Mouse (Mus musculus) WW6 (cell line): ENCODE measurements around the gene Cdkl2.
A peak's percentile ranks its signal among the peaks of the same experiment; 100 is the strongest.

Experiments
- DNase-seq: peaks from one replicate; pipeline ENCODE4 v3.0.0-alpha.2; 2013; ENCODE audit warnings: low read depth, low spot score

The Cdkl2 gene

GRCm38 (mm10) chr5:92043783-92044182 is at the start of gene Cdkl2:
Gene Cdkl2 (minus strand): TSS chr5:92043883.
- DNase-seq, result no peak

- DNase-seq, result no peak
These were observed 43.8 kb upstream of the Cdkl2 start for GRCm38 (mm10) chr5:92087469-92087868.

GRCm38 (mm10) chr5:92085821-92086550 is 42.3 kb upstream of the Cdkl2 start:
- DNase-seq, result no peak

- no peak for DNase-seq
These were observed 41.6 kb upstream of the Cdkl2 start for GRCm38 (mm10) chr5:92085246-92085645.

GRCm38 (mm10) chr5:92083417-92084038 is 39.8 kb upstream of the Cdkl2 start, which contains the start of gene G3bp2:
Gene G3bp2 (minus strand): TSS chr5:92083719.
- peak; percentile 96 for DNase-seq

- DNase-seq, result no peak
These were observed 39.2 kb upstream of the Cdkl2 start for GRCm38 (mm10) chr5:92082821-92083401.

- DNase-seq, result no peak
These were observed 37.6 kb upstream of the Cdkl2 start for GRCm38 (mm10) chr5:92081326-92081725.

DNA sequence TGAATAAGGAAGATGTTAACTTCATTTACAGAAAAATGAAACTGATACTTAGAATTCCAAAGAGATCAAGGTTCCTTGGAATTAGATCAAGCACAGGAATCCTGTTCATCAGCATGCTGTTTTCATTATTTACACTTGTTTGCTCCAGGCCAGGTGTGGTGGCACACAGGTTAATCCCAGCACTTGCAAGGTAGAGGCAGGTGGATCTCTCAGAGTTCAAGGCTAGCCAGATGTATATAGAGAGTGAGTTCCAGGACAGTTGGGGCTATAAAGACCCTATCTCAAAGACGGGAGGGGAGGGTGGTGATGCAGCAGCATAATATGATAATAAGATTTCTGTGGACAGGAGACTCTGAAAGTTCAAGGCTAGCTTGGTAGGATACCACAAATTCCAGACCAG is 36.7 kb upstream of the Cdkl2 start:
- no peak for DNase-seq

DNA sequence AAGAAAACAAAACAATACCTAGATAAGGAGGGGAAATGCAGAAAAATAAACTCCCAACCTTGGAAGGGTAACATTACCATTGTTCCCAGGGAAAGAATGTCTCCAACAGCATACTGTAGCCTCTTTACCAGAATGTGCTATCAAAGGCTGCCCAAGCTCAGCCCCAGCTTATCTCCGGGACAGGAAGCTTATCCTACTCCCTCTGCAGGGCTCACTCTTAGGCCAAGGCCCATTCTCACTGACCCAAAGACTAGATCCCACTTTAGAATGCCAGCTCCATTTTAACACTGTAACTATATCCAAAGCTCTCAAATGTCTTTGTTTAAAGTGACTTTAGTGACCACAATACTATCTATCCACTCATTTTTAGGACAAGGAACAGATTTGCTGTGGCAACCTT is 35.6 kb upstream of the Cdkl2 start:
- no peak for DNase-seq

DNA sequence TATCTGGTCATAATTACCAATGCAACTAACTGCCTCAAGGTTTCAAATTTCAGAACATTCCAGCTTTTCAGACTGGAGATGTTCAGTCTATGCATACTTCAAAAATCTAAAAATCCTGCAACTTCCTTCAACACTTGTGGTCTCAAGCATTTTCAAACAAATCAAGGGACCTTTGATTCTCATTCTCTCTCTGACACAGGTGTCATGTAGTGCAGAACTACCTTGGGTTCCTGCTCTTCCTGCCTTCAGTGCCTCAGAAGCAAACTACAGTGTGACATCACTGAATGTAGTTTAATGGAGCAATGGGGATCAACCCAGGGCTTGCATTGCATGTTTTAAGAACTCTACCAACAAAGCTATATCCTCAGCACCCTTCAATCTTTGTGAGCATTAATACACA is 35.1 kb upstream of the Cdkl2 start:
- DNase-seq, result no peak

DNA sequence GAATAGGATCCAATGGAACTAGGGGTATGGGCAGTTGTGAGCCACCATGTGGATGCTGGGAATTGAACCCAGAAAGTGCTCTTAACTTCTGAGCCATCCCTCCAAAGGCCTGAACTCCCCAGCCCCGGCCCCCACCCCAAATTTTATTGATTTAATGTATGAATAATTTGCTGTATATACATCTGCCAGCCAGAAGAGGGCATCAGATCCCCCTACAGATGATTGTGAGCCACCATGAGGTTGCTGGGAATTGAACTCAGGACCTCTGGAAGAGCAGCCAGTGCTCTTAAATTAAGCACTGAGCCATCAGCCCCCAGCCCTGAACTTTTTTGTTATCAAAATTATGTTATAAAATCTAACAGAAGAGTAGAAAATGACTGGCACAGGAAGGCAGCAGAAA is 32.6 kb upstream of the Cdkl2 start:
- DNase-seq, result no peak

GRCm38 (mm10) chr5:92074061-92074460 is 30.4 kb upstream of the Cdkl2 start:
- no peak for DNase-seq

GRCm38 (mm10) chr5:92063192-92063591 is 19.5 kb upstream of the Cdkl2 start:
- DNase-seq, result no peak

DNA sequence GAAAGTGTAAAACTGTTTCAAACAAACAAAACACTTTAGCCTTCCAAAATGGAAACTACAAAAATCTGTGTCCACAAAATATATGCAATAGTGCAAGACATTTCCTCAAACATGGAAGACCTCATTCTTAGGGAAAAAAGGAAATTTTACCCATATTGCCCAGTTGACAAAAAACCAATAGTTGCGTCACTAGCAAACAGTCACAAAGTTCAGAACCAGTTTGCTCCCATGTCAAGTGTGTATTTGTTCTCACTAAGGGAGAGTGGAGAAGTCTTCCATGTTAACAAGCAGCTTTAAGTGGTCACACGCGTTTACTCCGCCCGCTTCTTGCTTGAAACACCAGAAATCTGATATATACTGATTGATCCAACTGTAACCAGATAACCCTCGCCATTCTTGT is 9.2 kb upstream of the Cdkl2 start:
- no peak for DNase-seq

- DNase-seq, result no peak
These were observed 6.7 kb upstream of the Cdkl2 start for GRCm38 (mm10) chr5:92050419-92050818.

- DNase-seq, result peak; percentile 98
These were observed 1.0 kb downstream of the Cdkl2 start for GRCm38 (mm10) chr5:92042377-92043348.

DNA sequence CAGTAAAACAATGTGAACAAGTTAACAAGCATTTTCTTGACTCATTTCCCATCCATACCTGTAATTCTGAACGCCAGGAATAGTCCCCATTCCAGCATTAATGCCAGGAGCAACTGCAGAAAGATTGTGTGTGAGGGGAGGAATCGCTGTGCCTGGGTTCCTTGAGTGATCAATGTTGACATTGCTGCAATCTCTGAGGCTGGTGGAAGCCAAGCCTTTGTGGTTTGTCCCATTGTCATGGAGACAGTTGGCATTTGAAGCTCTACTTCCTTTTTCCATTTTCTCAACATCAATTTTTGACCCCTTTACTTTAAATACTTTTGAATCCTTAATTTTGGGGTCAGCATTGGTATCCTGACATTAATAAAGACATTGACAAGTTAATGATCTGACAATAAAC is 23.7 kb downstream of the Cdkl2 start:
- DNase-seq, result no peak

DNA sequence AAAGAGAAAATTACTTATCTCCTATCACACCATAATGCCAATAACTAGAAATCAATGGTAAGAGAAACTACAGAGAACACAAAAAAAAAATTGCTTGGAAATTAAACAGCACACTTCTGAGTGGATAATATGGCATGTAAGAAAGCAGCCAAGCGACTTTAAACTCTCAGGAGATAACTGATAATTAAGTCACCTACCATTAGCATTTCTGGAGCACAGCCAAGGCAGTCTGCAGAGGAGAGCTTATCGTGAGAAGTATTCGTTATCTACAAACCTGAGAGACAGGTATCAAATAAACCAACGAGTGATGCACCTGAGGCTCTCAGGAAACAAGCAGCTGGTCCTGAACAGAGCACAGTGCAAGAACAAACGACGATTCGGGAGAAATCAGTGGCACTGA is 31.9 kb downstream of the Cdkl2 start:
- DNase-seq, result no peak

DNA sequence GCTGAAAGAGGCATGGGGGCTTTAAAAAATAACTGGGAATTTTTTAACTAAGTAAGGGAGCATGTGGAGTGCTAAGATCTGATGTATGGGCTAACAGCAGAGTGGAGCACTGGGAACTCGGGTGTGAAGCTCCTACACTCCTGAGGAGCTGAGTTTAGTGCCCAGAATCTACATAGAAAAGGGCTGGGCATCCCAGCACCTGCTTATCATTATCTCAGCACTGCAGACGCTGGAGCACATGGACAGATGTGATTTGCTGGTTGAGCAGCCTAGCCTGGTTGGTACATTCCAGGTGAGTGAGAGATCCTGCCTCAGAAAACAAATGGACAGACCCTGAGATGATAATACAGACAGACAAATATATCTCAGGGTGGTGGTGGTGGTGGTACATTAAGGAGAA is 33.9 kb downstream of the Cdkl2 start:
- no peak for DNase-seq

DNA sequence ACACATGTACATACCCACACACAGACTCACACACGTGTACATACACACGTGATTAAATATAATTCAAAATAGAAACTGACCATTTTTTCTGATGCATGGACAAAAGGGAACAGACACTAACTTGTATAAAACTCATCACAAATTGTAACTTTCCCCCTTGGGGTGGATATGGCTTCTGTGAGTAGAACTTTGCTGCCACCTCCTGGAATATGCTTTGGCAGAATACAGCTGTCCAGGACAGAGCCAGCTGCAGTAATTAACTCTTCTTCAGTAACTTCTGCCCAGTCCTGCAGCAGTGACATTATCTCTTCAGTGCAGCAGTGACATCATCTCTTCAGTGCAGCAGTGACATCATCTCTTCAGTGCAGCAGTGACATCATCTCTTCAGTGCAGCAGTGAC is 40.7 kb downstream of the Cdkl2 start:
- no peak for DNase-seq

DNA sequence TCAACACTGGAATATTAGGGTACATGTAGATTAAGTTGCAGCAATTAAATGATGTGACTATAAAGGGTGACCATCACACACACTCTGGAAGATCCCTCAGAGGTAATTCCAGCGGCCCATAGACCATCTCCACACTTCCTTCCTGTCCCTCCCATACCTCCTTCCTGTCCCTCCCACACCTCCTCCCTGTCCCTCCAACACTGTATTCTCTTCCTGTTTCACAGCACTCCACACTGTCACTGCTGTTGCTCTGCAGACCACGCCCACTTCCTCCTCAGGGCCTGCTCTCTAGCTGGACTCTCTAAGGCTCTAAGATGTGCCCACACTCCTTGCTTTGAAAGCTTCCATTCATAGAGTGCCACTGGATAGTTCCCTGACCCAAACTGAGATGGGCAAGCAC is 42.9 kb downstream of the Cdkl2 start:
- DNase-seq, result no peak

- DNase-seq, result peak; percentile 54
These were observed 49.1 kb downstream of the Cdkl2 start for GRCm38 (mm10) chr5:91994546-91994945.
